Mouse (Mus musculus) intestine, embryonic 14.5 days (tissue): ENCODE measurements at regions not wholly inside any gene's neighbourhood (a gene's known extent, or its start where the extent isn't known, plus 50 kb on each side); places are given as distances from the start of the nearest gene placed in this dataset.

ENCODE experiments used
- ATAC-seq: fragments of 200-750 bp; cut with Nextera tagmentation; replicated peaks from 2 replicates; pipeline ENCODE4 v1.8.0; 2017; ENCODE audit warnings: low read depth, moderate number of reproducible peaks, moderate TSS enrichment, moderate library complexity; ENCODE audit not compliant: low FRiP score, low TSS enrichment
- DNase-seq: peaks from one replicate; pipeline ENCODE4 v3.0.0-alpha.2; 2018; ENCODE audit warnings: low spot score
- H3K27ac ChIP-seq: fragments of 300-500 bp; sonication (generic); 2 replicates; pipeline ENCODE4 v1.5.1; 2014; ENCODE audit warnings: low read depth, mild to moderate bottlenecking, control low read depth
- H3K27me3 ChIP-seq: fragments of 300-500 bp; sonication (generic); replicated peaks from 2 replicates; pipeline ENCODE4 v1.6.1; 2014; ENCODE audit warnings: low read length, control low read depth; ENCODE audit not compliant: control insufficient read depth, insufficient read depth
- H3K36me3 ChIP-seq: fragments of 300-500 bp; sonication (generic); 2 replicates; pipeline ENCODE4 v1.6.1; 2014; ENCODE audit warnings: low read length, control low read depth; ENCODE audit not compliant: control insufficient read depth, insufficient read depth
- H3K4me1 ChIP-seq: fragments of 300-500 bp; sonication (generic); replicated peaks from 2 replicates; pipeline ENCODE4 v1.6.1; 2014; ENCODE audit warnings: low read length, control low read depth, mixed read lengths; ENCODE audit not compliant: control insufficient read depth, insufficient read depth
- H3K4me2 ChIP-seq: fragments of 300-500 bp; sonication (generic); 2 replicates; pipeline ENCODE4 v1.6.1; 2014; ENCODE audit warnings: low read length
- H3K4me3 ChIP-seq: fragments of 300-500 bp; sonication (generic); 2 replicates; pipeline ENCODE4 v1.5.1; 2014; ENCODE audit warnings: low read depth, low read length, control low read depth, mixed read lengths
- H3K9ac ChIP-seq: fragments of 300-500 bp; sonication (generic); 2 replicates; pipeline ENCODE4 v1.6.1; 2014; ENCODE audit warnings: mild to moderate bottlenecking, low read length
- H3K9me3 ChIP-seq: fragments of 300-500 bp; sonication (generic); 2 replicates; pipeline ENCODE4 v1.6.1; 2016; ENCODE audit warnings: low read length, control low read depth; ENCODE audit not compliant: control insufficient read depth
- WGBS: fragments of 180-500 bp; shearing (Covaris S2); extraction: QIAGEN DNeasy Blood & Tissue Kit; methylation state at CpG from one replicate; pipeline ENCODE4 v1.1.7; 2014; 5-methylcytosine and 5-hydroxymethylcytosine counted together

DNA sequence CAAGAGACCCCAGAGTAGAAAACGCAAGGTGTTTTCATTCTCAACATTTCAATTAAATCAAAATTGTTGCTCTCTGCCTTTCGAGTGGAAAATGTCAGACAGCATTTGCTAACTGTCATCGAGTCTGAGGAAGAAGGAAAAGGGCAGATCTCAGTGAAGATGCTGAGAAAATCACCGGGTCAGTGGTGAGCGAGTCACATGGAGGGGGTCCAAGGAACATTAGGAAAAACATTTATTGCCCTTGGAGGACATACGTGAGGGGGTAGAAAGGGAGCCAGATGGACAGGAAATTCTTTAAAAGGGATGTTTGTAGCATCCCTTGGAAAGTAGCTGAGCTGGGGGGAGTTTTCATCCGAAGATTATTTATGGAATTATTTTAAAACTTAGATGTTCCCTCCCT, 425.4 kb upstream of the Rgma start:
- Histone ChIP-seq H3K27ac (no peak overlapping the region), H3K27me3 (no peaks in the 10 kb centered on the region), H3K9me3 (no peaks in the 10 kb centered on the region), H3K9ac (no peak overlapping the region), H3K4me1 (0 out of 2 replicates have a peak, but pooled peaks cover 11% of the 10 kb centered on the region), H3K4me2 (no peak overlapping the region), H3K36me3 (no peaks in the 10 kb centered on the region), H3K4me3 (no peak overlapping the region)
- DNase-seq (no peak), ATAC-seq (no peak)
- WGBS: 30% methylated on average over 7 of the region's 7 CpGs

DNA sequence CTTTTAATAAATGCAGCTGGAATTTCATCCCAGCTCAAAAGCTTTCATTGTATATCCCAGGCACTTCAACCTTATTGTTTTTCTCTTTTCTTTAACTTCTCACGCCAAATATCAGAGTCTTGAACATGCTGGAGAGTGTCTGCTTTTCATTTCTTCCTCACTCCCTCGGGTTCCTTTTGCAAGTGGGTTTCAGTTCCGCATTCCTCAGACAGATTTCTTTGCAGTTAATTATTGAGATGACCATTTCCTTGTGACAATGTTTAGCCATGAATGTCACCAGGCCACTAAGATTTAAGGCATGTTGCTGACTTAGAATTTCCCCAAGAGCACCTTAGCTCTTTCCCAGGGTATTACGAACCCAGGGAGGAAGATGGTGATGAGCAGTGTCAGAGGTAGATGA, 417.6 kb upstream of the Rgma start:
- Histone ChIP-seq H3K4me2 (no peak overlapping the region), H3K9me3 (no peaks in the 10 kb centered on the region), H3K4me1 (no peaks in the 10 kb centered on the region), H3K36me3 (no peaks in the 10 kb centered on the region), H3K9ac (no peak overlapping the region), H3K27ac (no peak overlapping the region), H3K27me3 (no peaks in the 10 kb centered on the region), H3K4me3 (no peak overlapping the region)
- DNase-seq: no peak
- no peak for ATAC-seq
- WGBS: 32% methylated on average over 4 of the region's 4 CpGs

DNA sequence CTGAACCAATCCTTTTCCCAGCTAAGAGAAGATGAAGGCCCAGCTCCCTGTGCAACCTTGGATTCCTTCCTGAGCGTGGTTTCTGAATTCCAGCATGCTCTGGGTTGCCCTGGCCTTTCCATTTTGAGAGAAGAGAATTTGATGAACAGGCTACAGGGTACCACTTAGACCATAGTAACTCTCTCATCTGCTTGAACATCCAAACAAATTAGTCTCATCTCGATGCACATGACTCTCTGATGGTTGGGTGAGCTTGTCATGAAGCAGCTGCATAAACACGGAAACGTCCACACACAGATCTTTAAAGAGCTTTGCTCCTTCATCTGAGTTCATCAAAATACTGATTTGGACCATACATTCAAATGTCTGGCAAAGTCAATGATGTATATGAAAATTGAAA, 414.0 kb upstream of the Rgma start:
- no peak for DNase-seq
- Histone ChIP-seq H3K4me3 (no peak overlapping the region), H3K36me3 (no peaks in the 10 kb centered on the region), H3K9ac (no peak overlapping the region), H3K9me3 (no peaks in the 10 kb centered on the region), H3K27ac (no peak overlapping the region), H3K4me2 (no peak overlapping the region), H3K4me1 (no peaks in the 10 kb centered on the region), H3K27me3 (no peaks in the 10 kb centered on the region)
- no peak for ATAC-seq
- WGBS: 69% methylated on average over 4 of the region's 4 CpGs

DNA sequence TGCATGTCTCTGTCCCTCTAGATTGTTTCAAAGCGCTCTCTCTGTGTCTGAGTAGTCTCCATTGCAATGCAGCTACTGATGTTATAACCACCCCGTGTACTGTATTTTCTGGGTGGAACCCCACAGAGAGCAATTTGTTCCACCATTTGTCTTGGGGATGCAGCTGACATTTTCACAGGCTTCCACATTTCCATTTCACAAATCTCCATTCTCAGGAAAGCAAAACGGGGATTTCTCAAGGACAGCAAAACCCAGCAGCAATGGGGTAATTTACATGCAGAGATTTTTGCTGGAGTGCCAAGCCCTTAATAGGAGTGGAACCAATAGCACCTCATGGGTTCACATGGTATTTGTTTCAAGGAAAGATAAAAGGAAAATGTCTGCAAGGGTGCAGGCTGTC, 412.5 kb upstream of the Rgma start:
- DNase-seq (no peak), ATAC-seq (no peak)

DNA sequence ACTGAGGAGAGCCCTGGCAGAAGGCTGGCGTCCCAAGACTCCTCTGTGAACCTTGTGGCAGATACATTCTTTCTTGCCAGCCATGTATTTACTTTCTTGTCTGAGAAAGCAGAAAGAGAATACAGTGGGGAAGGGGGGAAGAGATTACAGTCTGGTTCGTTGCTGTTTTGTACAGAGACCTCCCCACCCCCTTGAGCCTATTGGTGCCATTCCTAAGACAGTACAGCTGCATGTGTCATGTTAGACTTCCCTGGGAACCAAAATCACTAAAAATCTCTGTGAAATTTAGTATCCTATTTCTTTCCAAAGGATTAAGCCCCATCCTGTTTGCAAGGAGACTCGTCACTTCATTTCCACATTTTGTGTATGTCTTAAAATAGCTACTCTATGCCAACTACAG, 411.4 kb upstream of the Rgma start:
- Histone ChIP-seq H3K4me2 (no peak overlapping the region), H3K9ac (no peak overlapping the region), H3K4me3 (no peak overlapping the region), H3K27me3 (no peaks in the 10 kb centered on the region), H3K36me3 (no peaks in the 10 kb centered on the region), H3K27ac (no peak overlapping the region), H3K9me3 (no peaks in the 10 kb centered on the region), H3K4me1 (no peaks in the 10 kb centered on the region)
- ATAC-seq: no peak
- DNase-seq: no peak
- WGBS: 80% methylated on average over 3 of the region's 3 CpGs

More for the DNA sequence above, 412.5 kb upstream of the Rgma start:
- 52% methylated on average over 3 of the region's 3 CpGs for WGBS
- Histone ChIP-seq H3K9me3 (no peaks in the 10 kb centered on the region), H3K9ac (no peak overlapping the region), H3K4me2 (no peak overlapping the region), H3K4me3 (no peak overlapping the region), H3K27me3 (no peaks in the 10 kb centered on the region), H3K27ac (no peak overlapping the region), H3K4me1 (no peaks in the 10 kb centered on the region), H3K36me3 (no peaks in the 10 kb centered on the region)

DNA sequence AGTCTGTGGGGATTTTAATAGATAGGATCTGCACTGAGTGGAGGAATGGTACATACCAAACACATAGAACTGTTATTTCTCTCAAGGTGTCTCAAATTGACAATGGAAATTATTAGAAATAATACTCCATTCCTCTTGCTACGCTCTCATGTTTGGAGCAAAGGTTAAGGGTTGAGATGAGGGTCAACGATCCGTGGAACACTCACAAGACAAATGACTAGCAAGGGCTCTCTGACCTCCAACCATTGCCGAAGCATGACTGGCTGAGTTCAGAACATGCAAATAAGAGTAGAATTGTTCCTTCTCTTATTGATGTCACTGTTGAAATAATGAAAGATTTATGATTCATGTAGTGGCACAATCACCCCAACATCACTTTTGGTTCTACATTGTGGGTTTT, 407.1 kb upstream of the Rgma start:
- DNase-seq (no peak), ATAC-seq (no peak)
- Histone ChIP-seq H3K4me2 (no peak overlapping the region), H3K36me3 (no peaks in the 10 kb centered on the region), H3K27me3 (no peaks in the 10 kb centered on the region), H3K4me3 (no peak overlapping the region), H3K27ac (no peak overlapping the region), H3K9ac (no peak overlapping the region), H3K9me3 (no peaks in the 10 kb centered on the region), H3K4me1 (no peaks in the 10 kb centered on the region)
- 65% methylated on average over 4 of the region's 4 CpGs for WGBS

DNA sequence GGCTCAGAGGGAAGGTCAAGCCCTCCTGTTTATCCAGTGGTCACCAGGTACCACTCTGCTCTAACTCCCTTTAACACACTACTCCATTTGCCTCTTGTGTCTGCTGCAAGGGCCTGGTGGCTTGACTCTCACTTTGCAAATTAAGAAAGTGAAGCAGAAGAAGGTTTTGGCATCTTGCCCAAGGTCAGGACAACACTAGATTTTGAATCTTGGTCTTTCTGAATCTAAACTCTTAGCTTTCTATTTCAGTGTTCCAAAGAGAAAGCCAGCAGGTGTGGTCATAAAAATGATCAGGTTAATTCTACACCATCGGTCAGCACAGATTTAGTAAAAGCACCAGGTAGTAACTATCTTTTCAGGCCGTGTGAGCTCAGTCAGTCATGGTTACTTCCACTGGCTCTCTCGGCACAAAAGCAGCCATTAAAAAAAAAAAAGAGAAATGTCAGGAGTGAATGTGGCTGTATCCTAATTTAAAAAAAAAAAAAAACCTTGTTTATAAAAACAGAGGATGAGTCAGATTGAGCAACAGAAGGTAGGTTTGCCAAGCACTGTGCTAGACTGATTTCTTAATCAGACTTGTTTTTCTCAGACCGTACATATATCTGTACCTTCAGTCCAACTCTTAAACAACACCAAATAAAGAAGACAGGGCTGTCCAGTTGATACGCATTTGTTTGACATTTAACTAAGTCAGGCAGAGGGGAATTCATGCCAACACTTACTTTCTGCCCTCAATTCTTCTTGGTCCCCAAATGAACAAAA, 403.6 kb upstream of the Rgma start:
- no peaks in the 10 kb centered on the region for H3K36me3 ChIP-seq
- H3K9me3 ChIP-seq: no peaks in the 10 kb centered on the region
- no peak for ATAC-seq
- DNase-seq: no peak
- H3K27ac ChIP-seq: no peak overlapping the region
- H3K27me3 ChIP-seq: no peaks in the 10 kb centered on the region
- H3K4me2 ChIP-seq: no peak overlapping the region
- no peaks in the 10 kb centered on the region for H3K4me1 ChIP-seq
- H3K9ac ChIP-seq: no peak overlapping the region
- WGBS: 52% methylated on average over 5 of the region's 5 CpGs
- H3K4me3 ChIP-seq: no peak overlapping the region

DNA sequence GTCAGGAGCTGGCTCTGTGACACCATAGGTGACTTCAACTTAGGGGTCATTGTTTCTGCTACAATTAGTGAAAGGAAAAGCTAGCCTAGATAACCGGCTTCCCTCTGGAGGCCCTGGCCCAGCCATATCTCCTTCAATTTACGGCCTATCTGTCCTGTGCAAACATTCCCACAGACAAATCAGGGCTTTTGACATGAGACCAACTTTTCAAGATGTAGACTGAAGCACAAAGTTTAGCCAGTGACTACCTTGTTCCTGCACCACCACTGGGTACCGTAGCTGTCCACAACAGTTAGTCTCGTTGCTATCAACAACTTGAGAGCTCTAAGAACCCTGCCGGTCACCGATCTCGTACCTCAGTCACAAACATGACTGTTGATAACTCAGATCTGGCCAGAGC, 402.9 kb upstream of the Rgma start:
- no peaks in the 10 kb centered on the region for H3K4me1 ChIP-seq
- H3K4me3 ChIP-seq: no peak overlapping the region
- H3K27me3 ChIP-seq: no peaks in the 10 kb centered on the region
- DNase-seq (no peak), ATAC-seq (no peak)
- H3K9ac ChIP-seq: no peak overlapping the region
- no peaks in the 10 kb centered on the region for H3K9me3 ChIP-seq
- H3K27ac ChIP-seq: no peak overlapping the region
- H3K4me2 ChIP-seq: no peak overlapping the region
- no peaks in the 10 kb centered on the region for H3K36me3 ChIP-seq
- WGBS: 56% methylated on average over 7 of the region's 7 CpGs

DNA sequence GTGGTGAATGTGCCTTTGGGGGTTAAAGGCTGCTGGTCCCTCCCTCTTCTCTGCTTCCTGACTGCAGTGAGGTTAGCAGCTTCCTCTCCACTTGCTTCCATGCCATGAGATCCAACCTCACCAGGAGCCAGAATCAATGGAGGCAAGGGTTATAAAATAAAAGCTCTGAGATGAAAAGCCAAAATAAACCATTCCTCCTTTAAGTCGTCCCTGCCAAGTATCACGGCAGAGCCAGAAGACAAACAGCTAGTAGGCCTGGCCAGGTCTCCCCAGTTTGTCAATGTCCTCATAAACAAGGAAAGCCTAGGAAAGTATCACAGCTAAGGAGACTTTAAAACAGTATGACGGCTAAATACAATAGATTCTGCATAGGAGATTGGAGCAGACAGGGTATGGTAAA, 401.5 kb upstream of the Rgma start:
- no peak for ATAC-seq
- no peaks in the 10 kb centered on the region for H3K27me3 ChIP-seq
- no peaks in the 10 kb centered on the region for H3K9me3 ChIP-seq
- H3K36me3 ChIP-seq: no peaks in the 10 kb centered on the region
- no peak for DNase-seq
- WGBS: 28% methylated on average over 3 of the region's 3 CpGs
- no peak overlapping the region for H3K4me3 ChIP-seq
- no peak overlapping the region for H3K27ac ChIP-seq
- no peaks in the 10 kb centered on the region for H3K4me1 ChIP-seq
- H3K4me2 ChIP-seq: no peak overlapping the region
- H3K9ac ChIP-seq: no peak overlapping the region
